Mouse (Mus musculus) ES-E14 (cell line): ENCODE results near the gene Ssr1.

Source experiments
- CHD2 ChIP-seq: IDR thresholded peaks from 2 replicates; pipeline ENCODE4 v1.6.1; 2014; ENCODE audit warnings: mild to moderate bottlenecking, low read depth, low read length, inconsistent platforms
- MAFK ChIP-seq: IDR thresholded peaks from 2 replicates; pipeline ENCODE4 v1.6.1; 2014; ENCODE audit warnings: mild to moderate bottlenecking, low read depth, low read length, inconsistent platforms; ENCODE audit not compliant: insufficient read depth

DNA sequence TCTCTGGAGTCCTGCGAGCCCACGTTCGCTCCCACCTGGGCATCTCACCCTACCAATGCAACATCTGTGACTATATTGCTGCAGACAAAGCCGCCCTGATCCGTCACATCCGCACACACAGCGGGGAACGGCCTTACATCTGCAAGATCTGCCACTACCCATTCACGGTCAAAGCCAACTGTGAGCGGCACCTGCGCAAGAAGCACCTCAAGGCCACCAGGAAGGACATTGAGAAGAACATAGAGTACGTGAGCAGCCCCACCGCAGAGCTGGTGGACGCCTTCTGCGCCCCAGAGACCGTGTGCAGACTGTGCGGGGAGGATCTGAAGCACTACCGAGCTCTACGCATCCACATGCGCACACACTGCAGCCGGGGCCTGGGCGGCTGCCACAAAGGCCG, 63.4 kb downstream of the Ssr1 start:
- TF ChIP-seq CHD2 (no peak), MAFK (no peak)
